Mouse (Mus musculus) kidney, postnatal 0 days (tissue): ENCODE measurements at regions not wholly inside any gene's neighbourhood (a gene's known extent, or its start where the extent isn't known, plus 50 kb on each side); places are given as distances from the start of the nearest gene placed in this dataset.

ENCODE experiments used
- ATAC-seq: fragments of 200-750 bp; cut with Nextera tagmentation; replicated peaks from 2 replicates; pipeline ENCODE4 v1.8.0; 2017; ENCODE audit warnings: low read depth, moderate number of reproducible peaks, moderate TSS enrichment, moderate library complexity; ENCODE audit not compliant: low FRiP score
- DNase-seq: peaks from one replicate; pipeline ENCODE4 v3.0.0-alpha.2; 2016; ENCODE audit warnings: low spot score
- H3K27ac ChIP-seq: fragments of 300-500 bp; sonication (generic); 2 replicates; pipeline ENCODE4 v1.5.1; 2014; ENCODE audit warnings: mild to moderate bottlenecking
- H3K27me3 ChIP-seq: fragments of 300-500 bp; sonication (generic); 2 replicates; pipeline ENCODE4 v1.6.1; 2014; ENCODE audit warnings: low read length, mixed read lengths; ENCODE audit not compliant: insufficient read depth
- H3K36me3 ChIP-seq: fragments of 300-500 bp; sonication (generic); 2 replicates; pipeline ENCODE4 v1.6.1; 2014; ENCODE audit warnings: low read length, mixed read lengths; ENCODE audit not compliant: insufficient read depth
- H3K4me1 ChIP-seq: fragments of 300-500 bp; sonication (generic); replicated peaks from 2 replicates; pipeline ENCODE4 v1.6.1; 2014; ENCODE audit warnings: antibody characterized with exemption, low read length, mixed read lengths; ENCODE audit not compliant: insufficient read depth
- H3K4me2 ChIP-seq: fragments of 300-500 bp; sonication (generic); 2 replicates; pipeline ENCODE4 v1.6.1; 2014; ENCODE audit warnings: mild to moderate bottlenecking, low read length, moderate library complexity, mixed read lengths
- H3K4me3 ChIP-seq: fragments of 300-500 bp; sonication (generic); replicated peaks from 2 replicates; pipeline ENCODE4 v1.5.1; 2014; ENCODE audit warnings: low read depth, low read length
- H3K9ac ChIP-seq: fragments of 300-500 bp; sonication (generic); 2 replicates; pipeline ENCODE4 v1.6.1; 2014; ENCODE audit warnings: low read depth, low read length
- H3K9me3 ChIP-seq: fragments of 300-500 bp; sonication (generic); replicated peaks from 2 replicates; pipeline ENCODE4 v1.6.1; 2016; ENCODE audit warnings: low read length, inconsistent platforms, mixed read lengths
- CTCF ChIP-seq: IDR thresholded peaks from 2 replicates; pipeline ENCODE4 v1.5.1; 2016; ENCODE audit warnings: antibody characterized with exemption, low read depth, mild to moderate bottlenecking, moderate library complexity
- WGBS: fragments of 180-500 bp; shearing (Covaris S2); extraction: QIAGEN DNeasy Blood & Tissue Kit; methylation state at CpG from one replicate; pipeline ENCODE4 v1.1.7; 2014; 5-methylcytosine and 5-hydroxymethylcytosine counted together

GRCm38 (mm10) chr5:54313660-54314279 lies 315.5 kb downstream of the Stim2 start:
- WGBS, result 83% methylated on average over 8 of the region's 8 CpGs
- no peak for TF ChIP-seq CTCF
- no peaks in the 10 kb centered on the region for H3K9me3 ChIP-seq
- ATAC-seq (no peak), DNase-seq (no peak)
- no peak overlapping the region for H3K4me3 ChIP-seq
- H3K4me1 ChIP-seq, result no peaks in the 10 kb centered on the region
- no peak overlapping the region for H3K27ac ChIP-seq
- no peaks in the 10 kb centered on the region for H3K27me3 ChIP-seq
- no peak overlapping the region for H3K9ac ChIP-seq
- H3K4me2 ChIP-seq, result no peak overlapping the region
- H3K36me3 ChIP-seq, result no peaks in the 10 kb centered on the region

- H3K27me3 ChIP-seq, result no peaks in the 10 kb centered on the region
- no peak for DNase-seq
- H3K4me2 ChIP-seq, result no peak overlapping the region
- H3K4me1 ChIP-seq, result no peaks in the 10 kb centered on the region
- 92% methylated on average over 2 of the region's 2 CpGs for WGBS
- ATAC-seq, result no peak
- no peak overlapping the region for H3K9ac ChIP-seq
- no peaks in the 10 kb centered on the region for H3K9me3 ChIP-seq
- no peak overlapping the region for H3K4me3 ChIP-seq
- H3K36me3 ChIP-seq, result no peaks in the 10 kb centered on the region
- H3K27ac ChIP-seq, result no peak overlapping the region
- no peak for TF ChIP-seq CTCF
Observed at GRCm38 (mm10) chr5:54330415-54330814, 332.1 kb downstream of the Stim2 start.

- no peak overlapping the region for H3K4me3 ChIP-seq
- WGBS, result 54% methylated on average over 6 of the region's 6 CpGs
- DNase-seq, result no peak
Observed at GRCm38 (mm10) chr5:54342976-54343375, 344.7 kb downstream of the Stim2 start.

GRCm38 (mm10) chr5:54343432-54343831 lies 345.1 kb downstream of the Stim2 start:
- Histone ChIP-seq H3K27me3 (no peaks in the 10 kb centered on the region), H3K4me3 (no peak overlapping the region), H3K4me1 (no peaks in the 10 kb centered on the region), H3K9ac (no peak overlapping the region), H3K9me3 (no peaks in the 10 kb centered on the region), H3K27ac (no peak overlapping the region), H3K4me2 (no peak overlapping the region), H3K36me3 (no peaks in the 10 kb centered on the region)
- TF ChIP-seq CTCF, result no peak
- 8% methylated on average over 3 of the region's 3 CpGs for WGBS
- ATAC-seq (no peak), DNase-seq (no peak)

More at GRCm38 (mm10) chr5:54342976-54343375, 344.7 kb downstream of the Stim2 start:
- H3K36me3 ChIP-seq, result no peaks in the 10 kb centered on the region
- H3K27ac ChIP-seq, result no peak overlapping the region
- TF ChIP-seq CTCF, result no peak
- no peak overlapping the region for H3K4me2 ChIP-seq
- H3K9ac ChIP-seq, result no peak overlapping the region
- no peaks in the 10 kb centered on the region for H3K4me1 ChIP-seq
- H3K27me3 ChIP-seq, result no peaks in the 10 kb centered on the region
- no peak for ATAC-seq
- no peaks in the 10 kb centered on the region for H3K9me3 ChIP-seq

- no peaks in the 10 kb centered on the region for H3K27me3 ChIP-seq
- no peak overlapping the region for H3K4me3 ChIP-seq
- H3K9me3 ChIP-seq, result no peaks in the 10 kb centered on the region
- TF ChIP-seq CTCF, result no peak
- no peak overlapping the region for H3K27ac ChIP-seq
- H3K9ac ChIP-seq, result no peak overlapping the region
- H3K36me3 ChIP-seq, result no peaks in the 10 kb centered on the region
- H3K4me1 ChIP-seq, result no peaks in the 10 kb centered on the region
- WGBS, result 65% methylated on average over 8 of the region's 8 CpGs
- no peak overlapping the region for H3K4me2 ChIP-seq
- DNase-seq, result no peak
- ATAC-seq, result no peak
Observed at GRCm38 (mm10) chr5:54348820-54349596, 350.7 kb downstream of the Stim2 start.

- Histone ChIP-seq H3K27ac (no peak overlapping the region), H3K27me3 (no peaks in the 10 kb centered on the region), H3K9ac (no peak overlapping the region), H3K9me3 (no peaks in the 10 kb centered on the region), H3K4me3 (no peak overlapping the region), H3K36me3 (no peaks in the 10 kb centered on the region), H3K4me2 (no peak overlapping the region), H3K4me1 (no peaks in the 10 kb centered on the region)
- no peak for ATAC-seq
- WGBS, result 52% methylated on average over 5 of the region's 5 CpGs
- no peak for DNase-seq
- TF ChIP-seq CTCF, result no peak
Observed at GRCm38 (mm10) chr5:54349775-54350332, 351.6 kb downstream of the Stim2 start.
